Mouse (Mus musculus): ENCODE data around the gene Arhgap10.

DNA sequence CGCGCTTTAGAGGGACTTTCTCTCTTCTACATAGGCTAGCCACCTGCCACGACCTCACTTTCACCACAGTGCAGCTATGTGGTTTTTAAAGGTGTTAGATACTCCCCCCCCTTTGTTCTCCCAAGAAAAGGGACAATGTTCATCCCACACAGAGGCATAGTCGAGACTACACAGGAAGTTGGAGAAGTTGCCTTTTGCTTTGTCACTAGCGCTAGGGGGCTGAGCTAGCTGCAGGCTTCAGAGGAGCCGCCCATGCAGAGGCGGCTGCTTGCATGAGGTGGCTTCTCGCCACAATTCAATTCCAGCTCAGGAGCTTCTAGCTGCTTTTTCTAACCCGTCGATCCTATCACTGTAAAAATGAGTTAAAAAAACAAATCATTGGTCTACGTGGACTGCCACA is 225.1 kb downstream of the Arhgap10 start:
- TF ChIP-seq POLR2A (IDR thresholded peaks at IDR 0.05; ENCODE audit: low read depth, low read length) (no peak), CTCF (IDR thresholded peaks at IDR 0.05; ENCODE audit: extremely low read depth, insufficient read length, insufficient replicate concordance, low read depth, low read length) (no peak)
